Mouse (Mus musculus) left cerebral cortex, postnatal 14 days (tissue): ENCODE measurements around the gene Plekho2. TPM values are rescaled to one million over a fixed set of nuclear protein-coding genes. Genes with fewer than 3 reads are reported as not detected.
A peak's percentile ranks its signal among the peaks of the same experiment; 100 is the strongest.

Source experiments
- DNase-seq, 2 experiments: peaks; one replicate each; pipeline ENCODE4 v3.0.0; 2021 to 2022; ENCODE audit warnings: low spot score in 2 of 2, mixed read lengths in 1 of 2
- intact Hi-C: fragments of 180-260 bp; cut with DNase I; formaldehyde crosslinking; loops from one replicate; pipeline ENCODE4 v1.15.1; 2025
- total RNA-seq, 2 experiments: library from RNA; stranded (reverse); gene quantifications; 2 replicates each; pipeline ENCODE4 v1.2.3; 2021

The Plekho2 gene
- total RNA-seq, 2 experiments from 2014 or later, result 6.5 to 9.6 TPM

GRCm38 (mm10) chr9:65587573-65588358, 7.9 kb upstream of the Plekho2 start:
- intact Hi-C loops, result no loop called here
- peak in 1 of 2 experiments; percentile 37 for DNase-seq

DNA sequence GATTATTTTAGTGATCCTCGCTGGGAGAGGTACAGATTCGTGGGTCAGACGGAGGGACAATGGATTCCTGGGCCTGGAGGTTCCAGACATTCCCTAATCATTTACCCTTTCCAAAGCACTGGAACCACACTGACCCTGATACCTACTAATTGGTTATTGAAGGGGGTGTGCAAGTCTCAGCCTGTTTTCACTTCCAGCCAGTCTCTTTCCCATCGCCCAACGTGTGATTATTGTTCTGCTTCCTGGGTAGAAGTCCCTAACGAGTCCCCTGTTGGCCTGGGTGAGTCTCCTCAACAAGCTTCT, 7.4 kb upstream of the Plekho2 start:
- intact Hi-C loops, result no loop called here
- no peak for DNase-seq

DNA sequence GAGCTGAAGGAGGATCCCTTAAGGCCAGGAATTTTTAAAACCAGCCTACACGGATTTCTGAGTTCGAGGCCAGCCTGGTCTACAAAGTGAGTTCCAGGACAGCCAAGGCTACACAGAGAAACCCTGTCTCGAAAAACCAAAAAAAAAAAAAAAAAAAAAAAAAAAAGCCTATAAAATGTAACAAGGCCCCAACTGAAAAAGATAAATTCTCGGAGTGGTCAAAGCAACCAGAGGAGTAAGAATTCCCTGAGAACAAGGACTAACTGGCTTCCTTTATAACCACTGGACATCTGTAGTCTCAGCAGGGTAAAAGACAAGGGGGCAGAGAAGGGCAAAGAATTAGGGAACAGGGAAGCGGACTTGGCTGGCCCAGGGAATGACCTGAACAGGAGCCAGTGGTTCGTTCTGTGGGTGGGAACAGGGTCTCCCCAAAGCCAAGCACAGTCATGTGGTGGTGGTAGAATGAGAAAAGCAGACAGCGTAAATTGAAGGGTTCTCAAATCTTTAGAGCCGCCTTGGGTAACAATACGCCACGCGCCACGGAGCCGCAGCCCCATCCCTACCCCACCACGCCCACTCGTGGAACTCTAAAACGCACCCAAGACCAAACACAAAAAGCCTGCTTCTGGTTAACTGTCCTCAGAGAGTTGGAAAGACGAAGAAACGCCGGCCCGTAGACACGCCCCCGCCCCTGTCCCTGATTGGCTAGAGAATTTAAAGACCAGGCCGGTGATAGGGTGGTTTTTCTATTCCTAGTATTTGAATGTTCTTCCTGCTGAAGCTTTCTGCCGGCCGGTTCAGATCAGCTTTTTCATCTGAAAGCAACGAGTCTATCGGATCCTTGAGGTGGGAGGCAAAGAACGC, 6.8 kb upstream of the Plekho2 start, which contains the start of gene Pif1:
Gene Pif1, plus strand, starts transcription at position 755 of the 864 bp plus-strand sequence.
- DNase-seq, result peak; percentile 79 to 82
- intact Hi-C loops, result no loop called here

- no peak for DNase-seq
Observed at GRCm38 (mm10) chr9:65583045-65583444, 3.2 kb upstream of the Plekho2 start.

GRCm38 (mm10) chr9:65580401-65581256, 789 bp upstream of the Plekho2 start:
- intact Hi-C loops, result loop anchor here (2.0 kb wide), 1 partner anchor 56 kb away; no protein-coding TSS in a partner anchor
- DNase-seq, result peak; percentile 77 to 79

More at GRCm38 (mm10) chr9:65583045-65583444, 3.2 kb upstream of the Plekho2 start:
- intact Hi-C loops, result no loop called here

DNA sequence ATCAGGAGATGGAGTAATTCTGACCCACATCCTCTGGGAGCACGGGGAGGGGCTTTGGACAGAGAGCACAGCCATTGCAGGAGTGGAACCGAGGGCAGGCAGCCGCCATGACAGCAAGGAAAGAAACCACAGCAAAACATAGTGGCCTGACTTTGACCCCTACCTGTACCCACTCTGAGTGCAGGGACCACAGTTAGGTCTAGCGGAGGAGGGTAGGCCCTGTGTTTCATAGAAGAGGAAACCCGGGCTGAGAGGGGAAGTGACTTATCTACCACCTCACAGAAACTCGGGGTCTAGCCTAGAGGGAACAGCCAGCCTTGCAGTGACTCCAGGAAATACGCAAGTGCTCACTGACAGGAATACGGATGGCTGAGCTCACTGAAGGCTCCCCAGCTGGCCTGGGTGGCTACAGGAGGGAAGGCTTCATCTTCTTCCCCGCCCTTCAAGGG, 1.0 kb downstream of the Plekho2 start:
- no peak for DNase-seq
- intact Hi-C loops, result no loop called here

DNA sequence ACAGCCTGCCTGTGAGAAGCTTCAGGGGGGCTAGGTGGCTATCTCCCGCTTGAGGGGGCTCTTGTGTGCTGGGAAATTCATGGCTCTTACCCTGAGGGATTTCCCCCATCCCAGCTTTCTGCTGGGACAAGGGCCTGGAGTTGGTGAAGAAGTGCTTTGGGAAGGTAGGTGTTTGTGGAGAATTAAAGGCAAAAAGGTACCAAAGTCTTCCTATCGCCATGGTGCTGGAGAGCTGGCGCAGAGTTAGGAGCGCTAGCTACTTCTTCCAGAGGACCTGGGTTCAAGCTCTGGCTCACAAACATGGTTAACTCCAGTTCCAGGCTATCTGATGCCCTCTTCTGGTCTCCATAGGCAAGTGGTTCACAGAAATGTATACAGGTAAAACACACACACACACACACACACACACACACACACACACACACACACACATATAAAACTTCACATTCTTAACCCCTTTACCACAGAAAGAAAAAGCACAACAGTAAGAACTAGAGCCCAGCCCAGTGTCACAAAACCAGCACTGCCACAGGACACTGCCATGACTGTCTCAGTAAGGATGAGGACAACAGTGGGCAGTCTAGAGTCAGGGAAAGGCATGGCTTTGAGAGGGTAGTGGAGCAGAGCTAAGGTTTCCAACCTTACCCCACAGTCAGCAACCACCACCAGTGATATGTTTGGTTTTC, 2.2 kb downstream of the Plekho2 start:
- no peak for DNase-seq
- intact Hi-C loops, result no loop called here

DNA sequence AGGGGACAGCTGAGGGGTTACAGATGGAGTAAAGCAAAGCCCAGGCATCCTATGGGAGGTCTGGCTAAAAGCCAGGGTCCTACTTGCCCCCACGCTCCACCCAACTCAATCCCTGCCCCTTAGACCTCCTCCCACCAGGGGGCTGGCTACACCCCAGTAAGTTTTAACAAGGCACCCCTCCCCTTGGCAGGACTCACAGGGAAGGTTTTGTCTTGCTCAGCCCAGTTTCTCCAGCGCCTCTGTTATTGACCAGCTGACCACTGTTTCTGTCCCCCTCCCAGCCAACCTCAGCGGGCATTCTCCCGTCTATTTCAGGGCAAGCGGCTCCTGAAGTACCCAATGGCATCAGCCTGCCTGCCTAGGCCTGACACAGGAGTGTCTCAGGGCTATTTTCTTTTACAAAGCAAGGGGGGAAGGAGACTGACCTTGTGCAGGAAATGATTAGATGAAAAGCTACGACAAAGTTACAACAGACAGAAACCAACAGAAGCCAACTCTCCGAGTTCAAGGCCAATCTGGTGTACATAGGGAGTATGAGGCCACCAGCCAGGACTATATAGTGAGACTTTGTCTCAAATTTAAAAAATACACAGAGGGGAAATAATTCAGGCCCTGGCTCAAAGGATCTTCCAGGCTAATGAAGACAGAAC, 2.9 kb downstream of the Plekho2 start:
- intact Hi-C loops, result no loop called here
- peak in 1 of 2 experiments; percentile 22 for DNase-seq

GRCm38 (mm10) chr9:65575393-65576196, 4.2 kb downstream of the Plekho2 start:
- peak in 1 of 2 experiments; percentile 35 for DNase-seq

GRCm38 (mm10) chr9:65574513-65575392, 5.1 kb downstream of the Plekho2 start:
- intact Hi-C loops, result no loop called here
- no peak for DNase-seq

More at GRCm38 (mm10) chr9:65575393-65576196, 4.2 kb downstream of the Plekho2 start:
- intact Hi-C loops, result no loop called here

GRCm38 (mm10) chr9:65572837-65573236, 7.0 kb downstream of the Plekho2 start:
- intact Hi-C loops, result no loop called here
- DNase-seq, result no peak

DNA sequence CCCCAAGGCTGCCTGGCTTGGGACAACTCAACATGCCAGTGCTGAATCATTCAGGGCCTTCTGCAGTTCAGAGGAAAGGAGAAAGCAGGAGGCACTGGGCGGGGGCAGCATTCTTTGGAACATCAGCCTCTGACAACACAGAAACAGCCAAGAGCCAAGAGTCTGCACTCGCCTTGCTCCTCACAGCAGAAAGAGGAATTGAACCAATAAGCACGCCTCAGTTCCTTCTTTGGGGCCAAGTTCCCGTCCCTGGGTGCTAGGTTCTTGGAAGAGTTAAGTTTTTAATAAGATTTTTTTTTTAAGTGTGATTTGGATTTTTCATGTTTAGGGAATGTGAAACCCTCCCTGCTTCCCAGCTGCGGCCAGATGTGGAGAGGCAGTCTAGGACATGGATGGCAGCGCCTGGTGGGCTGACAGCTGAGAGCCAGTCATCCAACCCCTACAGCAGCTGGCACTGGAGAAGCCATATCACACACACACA, 10.3 kb downstream of the Plekho2 start:
- DNase-seq, result no peak
- intact Hi-C loops, result no loop called here

GRCm38 (mm10) chr9:65568787-65569186, 11.1 kb downstream of the Plekho2 start:
- no peak for DNase-seq
- intact Hi-C loops, result no loop called here

GRCm38 (mm10) chr9:65564698-65565097, 15.1 kb downstream of the Plekho2 start:
- no peak for DNase-seq
- intact Hi-C loops, result no loop called here

DNA sequence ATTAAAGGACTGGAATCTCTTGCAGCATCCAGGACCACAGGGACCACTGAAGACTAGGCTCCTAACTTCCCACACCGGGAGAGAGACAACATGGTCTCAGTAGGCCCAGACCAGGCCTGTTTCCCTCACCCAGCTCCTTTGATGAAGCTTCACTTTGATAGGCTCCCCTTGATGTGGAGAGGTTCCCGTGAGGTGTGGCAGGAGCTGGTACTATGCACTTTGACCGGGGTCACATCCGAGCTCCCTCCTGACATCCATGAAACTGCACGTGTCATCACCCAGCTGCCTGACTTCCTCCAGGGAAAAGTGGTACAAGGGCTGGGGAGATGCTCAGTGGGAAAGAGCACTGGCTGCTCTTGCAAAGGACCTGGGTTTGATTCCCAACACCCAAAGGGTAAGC, 16.8 kb downstream of the Plekho2 start:
- intact Hi-C loops, result no loop called here
- DNase-seq, result no peak

DNA sequence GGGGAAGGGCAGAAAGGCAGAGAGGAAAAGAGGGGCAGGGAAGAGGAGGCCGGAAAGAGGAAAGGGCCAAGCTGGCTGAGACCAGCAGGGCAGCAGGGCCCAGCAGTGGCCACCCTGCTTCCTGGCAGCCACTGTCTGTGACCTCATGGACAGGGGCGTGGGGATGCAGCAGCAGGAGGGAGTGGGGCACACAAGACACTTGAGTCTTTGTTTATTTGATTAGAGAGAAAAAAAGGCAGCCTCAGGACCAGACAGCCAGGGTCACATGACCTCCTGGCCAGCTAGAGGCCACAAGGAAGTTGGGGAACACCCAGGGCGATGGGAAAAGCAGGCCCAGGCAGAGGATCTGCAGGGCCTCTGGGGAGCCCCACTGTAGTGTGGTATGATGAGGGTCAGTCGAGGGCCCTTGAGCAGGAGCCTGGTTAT, 17.7 kb downstream of the Plekho2 start:
- intact Hi-C loops, result no loop called here
- DNase-seq, result peak; percentile 53 to 58
